Mouse (Mus musculus) limb, embryonic 12.5 days (tissue): ENCODE data around the gene Nol4l. TPM values are rescaled to one million over a fixed set of nuclear protein-coding genes. Genes with fewer than 3 reads are reported as not detected.
"Not testable (repeated sequence)": the region's sequence is repeated elsewhere in the genome, so short reads cannot be mapped to it uniquely, and the experiment has no call there.

Source experiments
- ATAC-seq: fragments of 200-750 bp; cut with Nextera tagmentation; 2 replicates; pipeline ENCODE4 v1.8.0; 2017; ENCODE audit warnings: low read depth, moderate TSS enrichment; ENCODE audit not compliant: insufficient number of reproducible peaks, insufficient read depth, low FRiP score, low TSS enrichment
- H3K27ac ChIP-seq: fragments of 300-500 bp; sonication (generic); 2 replicates; pipeline ENCODE4 v1.5.1; 2016; ENCODE audit warnings: mild to moderate bottlenecking, moderate library complexity
- H3K27me3 ChIP-seq: fragments of 300-500 bp; sonication (generic); 2 replicates; pipeline ENCODE4 v1.6.1; 2016; ENCODE audit warnings: mild to moderate bottlenecking, moderate library complexity
- H3K36me3 ChIP-seq: fragments of 300-500 bp; sonication (generic); 2 replicates; pipeline ENCODE4 v1.6.1; 2016; ENCODE audit warnings: mild to moderate bottlenecking, moderate library complexity
- H3K4me1 ChIP-seq: fragments of 300-500 bp; sonication (generic); replicated peaks from 2 replicates; pipeline ENCODE4 v1.6.1; 2016
- H3K4me2 ChIP-seq: fragments of 300-500 bp; sonication (generic); 2 replicates; pipeline ENCODE4 v1.6.1; 2016; ENCODE audit warnings: mild to moderate bottlenecking, moderate library complexity
- H3K4me3 ChIP-seq: fragments of 300-500 bp; sonication (generic); replicated peaks from 2 replicates; pipeline ENCODE4 v1.5.1; 2016; ENCODE audit warnings: mild to moderate bottlenecking
- H3K9ac ChIP-seq: fragments of 300-500 bp; sonication (generic); replicated peaks from 2 replicates; pipeline ENCODE4 v1.6.1; 2016; ENCODE audit warnings: mild to moderate bottlenecking, moderate library complexity
- H3K9me3 ChIP-seq: fragments of 300-500 bp; sonication (generic); 2 replicates; pipeline ENCODE4 v1.6.1; 2016; ENCODE audit warnings: mild to moderate bottlenecking, moderate library complexity
- WGBS: fragments of 180-500 bp; shearing (Covaris S2); methylation state at CpG from one replicate; pipeline ENCODE4 v1.1.7; 2016; 5-methylcytosine and 5-hydroxymethylcytosine counted together
- polyA plus RNA-seq: library from polyadenylated mRNA; unstranded; fragments of >200 nt; fragmentation: Nextera tagmentation; extraction: Ambion mirVana; gene quantifications from 2 replicates; pipeline ENCODE4 v1.2.1, GENCODE M21; 2016

Gene Nol4l
- polyA plus RNA-seq, 1 experiment from 2014 or later, result 12.5 TPM

- Histone ChIP-seq H3K27ac (no peak overlapping the region), H3K4me2 (no peak overlapping the region), H3K4me3 (no peak overlapping the region), H3K9me3 (no peaks in the 10 kb centered on the region), H3K4me1 (no peaks in the 10 kb centered on the region), H3K27me3 (no peaks in the 10 kb centered on the region), H3K9ac (no peak overlapping the region), H3K36me3 (peaks cover 56% of the 10 kb centered on the region)
- ATAC-seq, result no peak
These were observed 158.9 kb downstream of the Nol4l start for GRCm38 (mm10) chr2:153370871-153371270.

GRCm38 (mm10) chr2:153364531-153364930 lies 165.2 kb downstream of the Nol4l start:
- H3K9ac ChIP-seq, H3K27ac ChIP-seq, ATAC-seq, H3K27me3 ChIP-seq, H3K9me3 ChIP-seq, H3K4me2 ChIP-seq, H3K4me3 ChIP-seq, H3K4me1 ChIP-seq: not testable (repeated sequence)
- WGBS, result 91% methylated on average over 14 of the region's 14 CpGs
- peaks cover 86% of the 10 kb centered on the region for H3K36me3 ChIP-seq

GRCm38 (mm10) chr2:153361101-153361710 lies 168.6 kb downstream of the Nol4l start:
- Histone ChIP-seq H3K9ac (no peak overlapping the region), H3K4me2 (no peak overlapping the region), H3K9me3 (no peaks in the 10 kb centered on the region), H3K27me3 (no peaks in the 10 kb centered on the region), H3K4me1 (no peaks in the 10 kb centered on the region), H3K27ac (no peak overlapping the region), H3K36me3 (peaks cover 89% of the 10 kb centered on the region), H3K4me3 (no peak overlapping the region)
- WGBS, result 94% methylated on average over 1 of the region's 1 CpGs
- no peak for ATAC-seq

Other genes with a start within 250 kb of the Nol4l start
- gene Kif3b, start 238.6 kb downstream of the Nol4l start, polyA plus RNA-seq, result 7.0 TPM in 2 replicates
- gene Asxl1, start 184.1 kb downstream of the Nol4l start, polyA plus RNA-seq, result 18.9 and 26.8 TPM in 2 replicates
- gene 4930404H24Rik, start 37.2 kb downstream of the Nol4l start, polyA plus RNA-seq, result not detected in 2 replicates
- gene Commd7, start 102.8 kb upstream of the Nol4l start, polyA plus RNA-seq, result 70.3 and 71.3 TPM in 2 replicates
- gene Dnmt3b, start 119.5 kb upstream of the Nol4l start, polyA plus RNA-seq, result 15.7 and 17.0 TPM in 2 replicates
- gene Dnmt3c, start 166.7 kb upstream of the Nol4l start, polyA plus RNA-seq, result not detected in 2 replicates
- 234 and 249 TPM in 2 replicates for gene Mapre1, start 211.3 kb upstream of the Nol4l start, polyA plus RNA-seq
- 0.14 TPM in 1 of 2 replicates, not detected in the other for gene Efcab8, start 250.0 kb upstream of the Nol4l start, polyA plus RNA-seq